Mouse (Mus musculus): ENCODE measurements around the gene Fam192a.

DNA sequence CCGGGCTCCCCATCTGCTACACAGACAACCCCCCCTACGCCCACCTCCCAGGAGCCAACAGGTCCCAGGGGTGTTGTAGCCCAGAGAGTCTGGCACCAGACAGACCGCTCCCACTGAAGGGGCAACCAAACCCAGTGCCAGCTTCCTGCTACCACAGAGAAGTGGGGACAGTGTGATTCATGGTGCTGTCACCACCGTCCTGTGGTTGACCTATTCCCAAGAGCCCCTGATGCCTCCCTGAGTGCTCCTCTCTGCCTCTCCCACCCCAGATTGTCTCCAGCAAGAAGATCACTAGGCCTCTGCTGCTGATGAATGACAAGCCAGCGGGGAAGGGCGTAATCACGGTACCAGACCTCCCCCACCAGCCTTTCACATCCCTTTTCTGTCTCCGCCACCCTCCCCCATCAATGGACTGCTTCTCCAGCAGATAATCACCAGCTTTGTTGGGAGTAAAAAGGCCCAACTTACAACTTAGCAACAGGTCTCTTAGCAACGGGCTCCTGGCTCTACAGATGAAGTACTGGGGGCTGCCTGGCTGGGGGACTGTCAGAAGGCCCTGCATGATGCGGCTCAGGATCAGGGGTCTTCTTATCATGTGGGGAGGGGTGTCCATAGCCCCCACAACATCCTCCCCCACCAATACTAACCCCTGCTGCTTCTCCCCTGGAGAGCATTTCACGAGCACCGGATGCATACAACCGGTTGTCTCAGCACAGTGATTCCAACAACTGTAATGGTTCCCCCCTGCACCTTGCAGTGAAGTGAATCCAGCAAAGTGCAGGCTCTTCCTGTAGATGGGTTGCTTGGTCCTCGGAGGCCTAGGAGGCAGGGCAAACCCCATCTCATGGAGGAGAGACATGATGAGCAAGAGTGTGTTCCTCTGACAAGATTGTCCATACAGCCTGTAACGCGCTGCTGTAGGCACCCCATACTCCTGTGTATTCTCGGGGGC lies 50.0 kb downstream of the Fam192a start:
- no peak for TF ChIP-seq POLR2A (IDR thresholded peaks at IDR 0.05; ENCODE audit: low read depth, low read length)
- no peak for TF ChIP-seq CTCF (IDR thresholded peaks at IDR 0.05; ENCODE audit: extremely low read depth, insufficient read depth, insufficient read length, insufficient replicate concordance)
